Mouse (Mus musculus): Measurements from ENCODE around the gene Catsperz. TPM values are rescaled to one million over a fixed set of nuclear protein-coding genes. Genes with fewer than 3 reads are reported as not detected.
"Not testable (repeated sequence)": the region's sequence is repeated elsewhere in the genome, so short reads cannot be mapped to it uniquely, and the experiment has no call there.

Gene Catsperz
- total RNA-seq, 2 experiments from 2014 or later: not detected

DNA sequence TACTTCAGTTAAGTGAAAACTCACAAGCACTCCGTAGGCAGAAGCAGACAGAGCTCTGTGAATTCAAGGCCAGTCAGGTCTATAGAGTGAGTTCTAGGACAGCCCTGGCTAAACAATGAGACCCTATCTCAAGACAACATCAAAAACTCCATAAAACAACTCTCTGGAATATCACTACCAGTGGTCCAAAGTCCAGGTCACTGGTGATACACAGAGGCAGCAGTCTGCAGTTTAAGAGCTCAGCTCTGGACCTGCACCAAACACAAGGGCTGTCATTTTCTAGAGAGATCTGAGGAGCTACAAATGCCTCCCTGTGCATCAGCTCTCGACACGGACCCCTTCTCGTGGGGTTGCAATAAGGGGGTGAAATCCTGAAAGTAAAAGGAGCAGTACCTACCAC lies 6.9 kb downstream of the Catsperz start:
- no peak for DNase-seq
- Histone ChIP-seq H3K4me3 (no peak overlapping the region), H3K27ac (no peak overlapping the region)
- no peak for TF ChIP-seq CTCF (IDR thresholded peaks at IDR 0.05)
- intact Hi-C loops (cut with DNase I): no loop called here

DNA sequence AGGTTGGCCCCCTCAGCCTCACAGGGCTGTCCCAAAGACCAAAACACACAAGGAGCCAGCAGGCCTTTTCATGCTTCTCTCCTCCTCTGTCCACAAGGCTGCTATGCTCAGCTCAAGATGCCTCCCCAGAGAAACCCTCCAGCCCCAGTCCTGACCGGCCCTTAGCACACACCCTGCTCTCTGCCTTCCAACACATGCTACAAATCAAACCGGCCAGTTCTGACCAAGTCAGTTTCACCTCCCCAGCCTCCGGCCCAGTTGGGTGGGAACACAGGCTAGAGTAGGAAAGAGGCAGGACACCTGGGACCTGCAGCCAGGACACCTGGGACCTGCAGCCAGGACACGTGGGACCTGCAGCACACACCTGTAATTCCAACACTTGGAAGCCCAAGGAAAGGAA lies 8.7 kb downstream of the Catsperz start:
- Histone ChIP-seq H3K4me3 (no peak overlapping the region), H3K27ac (no peak overlapping the region; the same call in 1 of the 2 replicates)
- DNase-seq: no peak
- intact Hi-C loops (cut with DNase I): no loop called here
- TF ChIP-seq CTCF (IDR thresholded peaks at IDR 0.05): no peak

DNA sequence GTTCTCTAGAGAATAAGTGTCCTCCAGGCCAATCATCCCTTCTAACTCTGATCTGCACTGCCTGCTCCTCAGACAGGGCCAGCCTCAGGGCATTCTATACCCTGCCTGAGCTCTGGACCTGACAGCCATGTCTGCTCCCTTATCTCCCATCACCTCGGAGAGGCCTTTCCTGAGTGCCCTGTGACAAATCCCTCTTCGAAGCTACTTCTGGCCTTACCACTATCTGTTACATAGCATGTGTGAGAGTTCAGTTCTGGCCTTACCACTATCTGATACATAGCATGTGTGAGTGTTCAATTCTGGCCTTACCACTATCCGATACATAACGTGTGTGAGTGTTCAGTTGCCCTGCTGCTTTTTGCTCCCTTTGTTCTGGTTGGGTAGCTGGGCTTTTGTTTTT lies 9.9 kb downstream of the Catsperz start:
- no peak for TF ChIP-seq CTCF (IDR thresholded peaks at IDR 0.05)
- no peak overlapping the region for H3K27ac ChIP-seq
- no peak for DNase-seq
- no peak overlapping the region for H3K4me3 ChIP-seq
- intact Hi-C loops (cut with DNase I): no loop called here

DNA sequence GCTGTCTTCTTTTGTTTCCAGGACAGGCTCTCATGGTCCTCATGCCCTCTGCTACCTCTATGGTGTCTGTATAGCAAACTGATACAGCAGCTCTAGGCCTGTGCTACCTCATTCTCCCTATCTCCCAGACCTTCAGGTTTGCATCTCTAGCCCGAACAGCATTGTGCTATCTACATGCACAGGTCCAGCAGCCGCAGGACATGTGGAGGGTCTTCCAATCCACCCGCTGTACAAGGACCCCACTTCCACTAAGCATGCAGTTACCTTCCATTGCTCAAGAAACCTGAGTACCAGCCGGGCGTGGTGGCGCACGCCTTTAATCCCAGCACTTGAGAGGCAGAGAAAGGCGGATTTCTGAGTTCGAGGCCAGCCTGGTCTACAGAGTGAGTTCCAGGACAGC lies 10.6 kb downstream of the Catsperz start:
- Histone ChIP-seq H3K27ac (peak overlapping the region; percentile 28; the same call in 1 of the 2 replicates), H3K4me3 (no peak overlapping the region)
- intact Hi-C loops (cut with DNase I): no loop called here
- no peak for DNase-seq
- TF ChIP-seq CTCF (IDR thresholded peaks at IDR 0.05): no peak

DNA sequence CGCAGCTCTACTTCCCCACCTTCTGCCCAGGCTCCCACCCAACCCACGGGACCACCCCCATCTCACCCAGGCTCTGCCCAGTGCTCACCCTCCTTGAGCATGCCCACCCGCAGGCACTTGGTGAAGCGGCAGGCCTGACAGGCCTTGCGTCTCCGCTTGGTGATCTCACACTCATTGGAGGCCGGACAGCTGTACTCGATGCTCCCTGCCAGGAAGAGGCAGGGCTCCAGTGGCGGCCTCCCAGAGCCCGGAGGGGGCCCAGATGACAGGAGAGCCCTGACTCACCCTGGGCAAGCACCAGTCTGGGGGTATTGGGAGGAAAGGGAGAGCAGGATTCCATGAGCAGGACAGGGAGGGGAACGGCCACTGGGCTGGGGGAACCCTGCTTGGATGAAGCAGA lies 11.2 kb downstream of the Catsperz start:
- DNase-seq: peak; percentile 63
- intact Hi-C loops (cut with DNase I): no loop called here
- Histone ChIP-seq H3K27ac (peak overlapping the region; percentile 28; the same call in 1 of the 2 replicates), H3K4me3 (no peak overlapping the region)
- TF ChIP-seq CTCF (IDR thresholded peaks at IDR 0.05): no peak

DNA sequence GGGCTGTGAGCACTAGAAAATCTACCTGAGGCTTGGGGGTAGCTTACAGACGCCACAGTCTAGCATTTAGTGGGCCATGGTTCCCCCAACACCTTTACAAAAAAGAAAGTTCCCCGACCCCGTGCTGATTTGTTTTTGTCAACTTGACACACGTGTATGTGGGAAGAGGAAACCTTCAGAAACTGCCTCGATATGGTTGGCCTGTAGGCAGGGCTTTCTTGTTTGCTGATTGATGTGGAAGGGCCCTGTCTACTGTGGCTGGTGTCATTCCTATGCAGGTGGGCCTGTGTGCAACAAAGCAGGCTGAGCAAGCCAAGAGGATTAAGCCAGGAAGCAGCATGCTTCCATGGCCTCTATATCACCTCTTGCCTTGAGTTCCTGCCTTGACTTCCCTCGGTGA lies 12.1 kb downstream of the Catsperz start:
- Histone ChIP-seq H3K27ac (no peak overlapping the region), H3K4me3 (no peak overlapping the region)
- no peak for TF ChIP-seq CTCF (IDR thresholded peaks at IDR 0.05)
- no peak for DNase-seq
- intact Hi-C loops (cut with DNase I): no loop called here

DNA sequence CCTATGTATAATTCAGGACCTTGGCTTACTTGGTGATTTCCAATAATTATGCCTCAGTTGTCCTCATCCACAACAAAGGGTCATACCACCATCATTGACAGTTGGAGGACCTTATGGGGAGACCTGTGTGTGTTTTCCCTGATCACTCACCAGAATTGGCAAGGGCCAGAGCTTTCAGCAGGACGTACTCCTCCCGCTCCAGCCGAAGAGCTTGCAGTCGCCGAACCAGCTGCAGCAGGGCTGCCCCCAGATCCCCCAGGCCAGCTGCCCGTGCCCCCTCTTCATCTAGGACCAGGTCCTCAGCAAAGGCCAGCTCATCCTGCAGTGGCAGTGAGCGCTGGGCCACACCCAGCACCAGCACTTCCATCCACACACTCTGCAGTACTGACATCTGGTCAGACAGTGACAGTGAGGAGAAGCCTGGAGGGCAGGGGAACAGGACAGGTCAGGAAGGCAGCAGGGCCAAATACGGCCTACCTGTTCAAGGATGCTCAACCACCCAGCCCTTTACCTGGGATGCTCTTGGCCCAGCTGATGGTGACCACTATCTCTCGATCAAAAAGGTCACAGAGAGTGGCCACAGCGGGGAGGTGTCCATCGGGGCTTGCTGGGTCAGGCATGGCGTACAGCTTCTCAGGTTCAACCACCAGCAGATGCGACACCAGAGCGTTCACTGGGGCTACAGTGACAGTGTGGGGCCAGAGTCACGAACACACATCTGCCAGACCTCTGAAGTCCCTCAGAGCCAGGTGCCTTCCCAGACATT lies 12.8 kb downstream of the Catsperz start:
- intact Hi-C loops (cut with DNase I): no loop called here
- H3K27ac ChIP-seq: no peak overlapping the region
- H3K4me3 ChIP-seq: no peak overlapping the region
- no peak for DNase-seq
- no peak for TF ChIP-seq CTCF (IDR thresholded peaks at IDR 0.05)

DNA sequence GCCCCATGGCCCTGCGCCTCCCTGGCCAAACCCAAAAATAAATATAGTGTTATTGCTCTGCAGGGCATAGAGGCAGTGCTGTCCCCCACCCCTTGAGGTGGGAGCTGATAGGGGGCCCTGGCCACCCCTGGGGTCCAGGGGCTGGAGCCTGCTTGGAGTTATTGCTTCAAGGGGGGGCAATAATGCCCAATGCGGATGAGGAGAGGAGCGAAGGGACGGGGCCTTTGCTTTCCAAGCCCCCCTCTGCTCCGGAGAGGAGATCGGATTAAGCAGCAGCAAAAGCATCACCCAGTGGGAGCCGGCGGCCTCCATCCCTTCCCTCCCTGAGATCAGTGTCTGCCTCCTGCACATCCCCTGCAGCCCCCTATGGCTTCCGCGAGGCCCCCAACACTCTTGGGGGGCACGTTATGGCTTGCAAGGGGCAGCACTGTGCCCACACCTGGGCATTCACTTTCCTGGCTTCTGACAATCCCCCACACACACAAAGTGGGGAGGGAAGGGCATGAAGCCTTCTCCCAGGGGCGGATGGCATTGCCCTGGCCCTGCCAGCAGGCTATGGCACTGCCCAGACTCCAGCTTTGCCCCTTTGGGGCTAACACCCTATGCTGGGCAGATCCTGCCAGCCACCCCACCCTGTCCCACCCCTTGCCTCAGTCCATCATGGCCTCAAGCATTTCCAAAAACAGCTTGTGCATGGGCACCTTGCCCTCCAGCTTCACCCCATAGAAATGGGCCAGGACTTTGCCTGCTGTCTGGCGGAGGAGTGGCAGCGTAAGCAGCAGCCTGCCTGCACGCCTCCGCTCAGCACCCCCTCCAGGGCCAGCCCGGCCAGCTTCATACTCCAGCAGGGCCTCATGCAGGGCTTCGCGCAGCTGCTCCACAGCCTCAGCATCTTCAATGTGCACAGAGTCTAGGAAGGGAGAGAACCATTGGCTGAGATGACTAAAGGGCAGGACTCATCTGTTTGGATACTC lies 13.8 kb downstream of the Catsperz start:
- TF ChIP-seq CTCF (IDR thresholded peaks at IDR 0.05): no peak
- DNase-seq: no peak
- H3K27ac ChIP-seq: no peak overlapping the region
- intact Hi-C loops (cut with DNase I): no loop called here
- peak overlapping the region; percentile 91 for H3K4me3 ChIP-seq

DNA sequence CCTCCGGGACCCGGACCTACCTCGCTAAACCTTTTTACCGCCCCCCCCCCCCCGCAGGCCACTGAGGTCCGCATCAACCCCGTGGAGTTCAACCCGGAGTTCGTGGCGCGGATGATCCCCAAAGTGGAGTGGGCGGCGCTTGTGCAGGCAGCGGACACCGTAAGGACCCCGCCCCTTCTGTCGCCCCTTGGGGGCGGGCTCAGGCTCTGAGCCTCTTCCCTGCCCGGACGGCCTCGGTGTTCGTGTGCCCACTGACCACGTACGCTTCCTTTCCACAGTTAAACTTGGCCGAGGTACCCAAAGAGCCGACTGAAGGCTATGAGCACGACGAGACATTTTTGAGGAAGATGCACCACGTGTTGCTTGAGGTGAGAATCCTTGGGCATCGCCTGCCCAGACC lies 14.9 kb downstream of the Catsperz start:
- peak; percentile 65 for DNase-seq
- intact Hi-C loops (cut with DNase I): not testable (repeated sequence)
- Histone ChIP-seq H3K4me3 (peak overlapping the region; percentile 91), H3K27ac (peak overlapping the region; percentile 99)

DNA sequence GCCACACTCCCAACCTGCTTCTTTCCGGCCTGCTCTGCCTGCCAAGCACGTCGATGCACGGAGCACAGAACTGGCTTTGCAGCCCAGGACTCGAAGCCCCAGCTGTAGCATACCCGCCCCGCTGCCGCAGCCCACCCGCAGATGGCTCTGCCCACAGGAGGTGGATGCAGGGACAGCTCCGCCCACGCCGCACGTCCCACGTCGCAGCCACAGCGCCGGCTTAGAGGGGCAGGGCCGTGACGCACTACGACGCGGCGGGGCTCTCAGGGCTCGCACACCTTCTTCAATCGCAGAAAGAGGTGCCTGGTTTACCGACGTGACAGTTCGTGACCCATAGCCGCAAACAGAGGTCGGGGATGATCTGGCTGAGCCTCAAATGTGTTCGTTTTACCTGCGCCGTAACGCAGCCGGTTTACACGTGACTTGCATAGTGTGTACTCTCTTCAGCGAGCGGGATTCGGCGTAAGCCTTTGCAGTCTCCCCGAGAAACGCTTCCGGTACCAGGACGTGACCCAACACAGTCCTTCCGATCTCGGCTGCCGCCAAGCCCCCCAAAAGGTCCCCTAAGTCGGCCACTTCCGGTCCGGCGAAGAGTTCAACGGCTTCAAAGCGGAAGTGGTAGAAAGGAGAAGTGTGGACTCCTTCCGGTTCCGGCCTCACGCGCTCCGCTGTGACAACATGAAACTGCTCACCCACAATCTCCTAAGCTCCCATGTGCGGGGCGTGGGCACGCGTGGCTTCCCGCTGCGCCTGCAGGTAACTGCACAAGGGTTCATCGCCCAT lies 15.5 kb downstream of the Catsperz start, which contains the start of the genes Trmt112 and Prdx5:
Gene Trmt112, plus strand, starts transcription at position 192 of the 783 bp plus-strand sequence.
Gene Prdx5, minus strand, starts transcription at position 600 of the 783 bp plus-strand sequence.
- DNase-seq: peak; percentile 93
- intact Hi-C loops (cut with DNase I): loop anchor here (5.0 kb wide), 1 partner anchor 72 kb away; no protein-coding TSS in a partner anchor
- Histone ChIP-seq H3K4me3 (peak within 1 kb of the TSS; percentile 91), H3K27ac (peak within 1 kb of the TSS; percentile 99)
- TF ChIP-seq CTCF (IDR thresholded peaks at IDR 0.05): no peak

DNA sequence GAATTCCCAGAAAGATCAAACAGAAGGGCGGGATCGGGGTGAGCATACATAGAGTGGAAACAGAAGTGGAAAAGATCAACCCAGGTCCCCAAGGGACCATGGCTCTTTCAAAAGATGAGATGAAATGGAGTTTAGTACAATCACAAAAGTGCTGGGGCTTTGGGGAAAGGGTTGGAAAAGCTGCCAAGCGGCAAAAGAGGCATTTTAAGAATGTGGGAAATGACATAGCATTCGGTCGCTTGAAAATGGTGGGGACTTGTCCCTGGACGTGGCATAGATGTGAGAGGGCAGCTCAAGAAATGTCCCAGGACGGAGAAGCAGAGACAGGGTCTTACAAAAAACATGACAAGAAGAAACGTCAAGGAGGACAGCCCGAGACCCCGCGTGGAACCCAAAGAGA lies 16.2 kb downstream of the Catsperz start:
- no peak for TF ChIP-seq CTCF (IDR thresholded peaks at IDR 0.05)
- peak overlapping the region; percentile 99 for H3K27ac ChIP-seq
- intact Hi-C loops (cut with DNase I): loop anchor here (5.0 kb wide), 1 partner anchor 72 kb away; no protein-coding TSS in a partner anchor
- DNase-seq: no peak
- H3K4me3 ChIP-seq: peak overlapping the region; percentile 91

Measured in gastrocnemius, adult 2 months (tissue).